Mouse (Mus musculus): ENCODE measurements around the gene Gm28042.

DNA sequence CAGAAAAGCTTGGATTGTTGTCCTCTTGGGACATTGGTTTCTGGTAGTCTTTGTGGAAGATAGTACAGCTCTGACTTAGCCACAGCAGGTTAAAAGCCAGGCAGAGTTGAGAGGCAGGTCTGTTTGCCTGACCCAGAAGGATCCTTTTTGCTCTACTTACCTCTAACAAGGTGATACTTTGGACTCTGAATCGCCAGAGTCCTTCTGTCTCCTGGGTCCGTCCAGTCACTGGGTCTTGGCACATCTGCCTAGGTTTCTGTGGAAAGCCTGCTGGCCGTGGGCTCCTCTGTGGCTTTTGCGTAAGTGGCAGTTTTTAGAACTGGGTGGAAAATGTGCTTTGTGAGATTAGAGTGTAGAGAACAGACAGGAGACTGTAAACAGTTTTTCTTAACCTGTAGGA lies 38.3 kb upstream of the Gm28042 start:
- TF ChIP-seq CTCF (IDR thresholded peaks at IDR 0.05; ENCODE audit: low read depth), result no peak
- no peak for TF ChIP-seq EP300 (IDR thresholded peaks at IDR 0.05; ENCODE audit: low read depth)

Measured in liver, embryonic 14.5 days (tissue).